Mouse (Mus musculus) liver, adult 2 months (tissue): Measurements from ENCODE around the gene Gnl3. TPM values are rescaled to one million over a fixed set of nuclear protein-coding genes. Genes with fewer than 3 reads are reported as not detected.

ENCODE experiments used
- DNase-seq: peaks from one replicate; pipeline ENCODE4 v3.0.0-alpha.2; 2011; ENCODE audit warnings: low read depth, low spot score; ENCODE audit errors: extremely low read depth
- H3K27ac ChIP-seq: fragments of 200-500 bp; replicated peaks from 2 replicates; pipeline ENCODE4 v1.5.1; 2012; ENCODE audit warnings: low read depth, mild to moderate bottlenecking, control low read depth, inconsistent platforms, low read length; ENCODE audit not compliant: insufficient read depth
- H3K27me3 ChIP-seq: fragments of 200-500 bp; 2 replicates; pipeline ENCODE4 v1.6.1; 2012; ENCODE audit warnings: mild to moderate bottlenecking, moderate library complexity, low read length, inconsistent platforms; ENCODE audit not compliant: control insufficient read depth, insufficient read depth
- H3K36me3 ChIP-seq: fragments of 200-500 bp; 2 replicates; pipeline ENCODE4 v1.6.1; 2012; ENCODE audit warnings: low read length, inconsistent platforms; ENCODE audit not compliant: control insufficient read depth, insufficient read depth
- H3K4me1 ChIP-seq: fragments of 200-500 bp; 2 replicates; pipeline ENCODE4 v1.6.1; 2011; ENCODE audit warnings: low read length; ENCODE audit not compliant: control insufficient read depth, insufficient read depth
- H3K4me3 ChIP-seq: fragments of 200-500 bp; 2 replicates; pipeline ENCODE4 v1.5.1; 2011; ENCODE audit warnings: low read depth, mild to moderate bottlenecking, control low read depth, low read length, moderate library complexity; ENCODE audit not compliant: insufficient read depth
- H3K79me2 ChIP-seq: fragments of 200-500 bp; 2 replicates; pipeline ENCODE4 v1.6.1; 2012; ENCODE audit warnings: inconsistent platforms, mild to moderate bottlenecking, low read length, moderate library complexity; ENCODE audit not compliant: control insufficient read depth, insufficient read depth
- H3K9ac ChIP-seq: fragments of 200-500 bp; 2 replicates; pipeline ENCODE4 v1.6.1; 2012; ENCODE audit warnings: low read depth, mild to moderate bottlenecking, control low read depth, inconsistent platforms, low read length
- CTCF ChIP-seq: fragments of 200-500 bp; IDR thresholded peaks from 2 replicates; pipeline ENCODE4 v1.5.1; 2011; ENCODE audit warnings: low read depth, low read length, control low read depth
- POLR2A ChIP-seq: fragments of 200-500 bp; IDR thresholded peaks from 2 replicates; pipeline ENCODE4 v1.6.1; 2011; ENCODE audit warnings: low read length, control low read depth; ENCODE audit not compliant: insufficient read depth; ENCODE audit errors: extremely low read depth
- WGBS: fragments of 180-500 bp; shearing (Covaris S2); methylation state at CpG from one replicate; pipeline ENCODE4 v1.1.7; 2018; 5-methylcytosine and 5-hydroxymethylcytosine counted together
- polyA plus RNA-seq: library from polyadenylated mRNA; depleted of rRNA; stranded (reverse); fragments of >200 nt; gene quantifications from 2 replicates; pipeline ENCODE4 v1.2.3, GENCODE M21; 2012
- total RNA-seq: library from RNA; depleted of rRNA; stranded (reverse); fragments of >200 nt; gene quantifications from 2 replicates; pipeline ENCODE4 v1.2.3, GENCODE M21; 2014

Gene Gnl3
- total and polyA plus RNA-seq, 2 experiments, result 16.3 to 18.2 TPM

GRCm38 (mm10) chr14:31019331-31020205, 616 bp upstream of the Gnl3 start:
- TF ChIP-seq POLR2A, result peak; percentile 73
- no peak for TF ChIP-seq CTCF
- peaks cover 17% of the 10 kb centered on the region for H3K4me1 ChIP-seq
- peaks cover 33% of the 10 kb centered on the region for H3K36me3 ChIP-seq
- peak overlapping the region; percentile 94 for H3K27ac ChIP-seq
- H3K79me2 ChIP-seq, result peaks cover 6% of the 10 kb centered on the region; the same call in 1 of the 2 replicates
- 8% methylated on average over 39 of the region's 56 CpGs for WGBS
- peak overlapping the region; percentile 95 for H3K9ac ChIP-seq
- peak overlapping the region; percentile 93 for H3K4me3 ChIP-seq
- no peaks in the 10 kb centered on the region for H3K27me3 ChIP-seq
- peak; percentile 65 for DNase-seq

GRCm38 (mm10) chr14:31017854-31018253, 1.1 kb downstream of the Gnl3 start:
- H3K27me3 ChIP-seq, result no peaks in the 10 kb centered on the region
- WGBS, result 0% methylated on average over 2 of the region's 2 CpGs
- peaks cover 45% of the 10 kb centered on the region for H3K36me3 ChIP-seq
- H3K4me1 ChIP-seq, result peaks cover 9% of the 10 kb centered on the region
- TF ChIP-seq POLR2A (no peak), CTCF (peak; percentile 22; the same call in 1 of the 2 replicates)
- H3K79me2 ChIP-seq, result peaks cover 6% of the 10 kb centered on the region; the same call in 1 of the 2 replicates
- DNase-seq, result peak; percentile 35
- H3K9ac ChIP-seq, result peak overlapping the region; percentile 71
- peak overlapping the region; percentile 69; the same call in 1 of the 2 replicates for H3K4me3 ChIP-seq
- H3K27ac ChIP-seq, result 0 out of 2 replicates have a peak overlapping the region, but pooled peaks have one; percentile 77

GRCm38 (mm10) chr14:31016063-31016462, 2.9 kb downstream of the Gnl3 start:
- no peak overlapping the region for H3K27ac ChIP-seq
- DNase-seq, result no peak
- no peak overlapping the region for H3K9ac ChIP-seq
- WGBS, result 76% methylated on average over 1 of the region's 1 CpGs
- TF ChIP-seq CTCF (no peak), POLR2A (no peak)
- no peak overlapping the region for H3K4me3 ChIP-seq
- peaks cover 6% of the 10 kb centered on the region; the same call in 1 of the 2 replicates for H3K79me2 ChIP-seq
- no peaks in the 10 kb centered on the region for H3K27me3 ChIP-seq
- H3K36me3 ChIP-seq, result peaks cover 60% of the 10 kb centered on the region
- peaks cover 6% of the 10 kb centered on the region for H3K4me1 ChIP-seq

- no peaks in the 10 kb centered on the region for H3K79me2 ChIP-seq
- 95% methylated on average over 2 of the region's 2 CpGs for WGBS
- DNase-seq, result no peak
Observed at GRCm38 (mm10) chr14:31013928-31014327, 5.0 kb downstream of the Gnl3 start.

GRCm38 (mm10) chr14:31011588-31011987, 7.4 kb downstream of the Gnl3 start:
- peaks cover 65% of the 10 kb centered on the region for H3K36me3 ChIP-seq
- H3K4me1 ChIP-seq, result no peaks in the 10 kb centered on the region
- no peaks in the 10 kb centered on the region for H3K27me3 ChIP-seq
- 92% methylated on average over 3 of the region's 3 CpGs for WGBS
- TF ChIP-seq POLR2A (no peak), CTCF (no peak)
- H3K79me2 ChIP-seq, result no peaks in the 10 kb centered on the region
- H3K9ac ChIP-seq, result no peak overlapping the region
- H3K27ac ChIP-seq, result no peak overlapping the region
- H3K4me3 ChIP-seq, result no peak overlapping the region
- DNase-seq, result no peak

More at GRCm38 (mm10) chr14:31013928-31014327, 5.0 kb downstream of the Gnl3 start:
- H3K4me3 ChIP-seq, result no peak overlapping the region
- TF ChIP-seq POLR2A (no peak), CTCF (no peak)
- no peak overlapping the region for H3K27ac ChIP-seq
- peaks cover 2% of the 10 kb centered on the region for H3K4me1 ChIP-seq
- no peak overlapping the region for H3K9ac ChIP-seq
- H3K36me3 ChIP-seq, result peaks cover 73% of the 10 kb centered on the region
- no peaks in the 10 kb centered on the region for H3K27me3 ChIP-seq

GRCm38 (mm10) chr14:31006779-31007178, 12.2 kb downstream of the Gnl3 start:
- H3K79me2 ChIP-seq, result no peaks in the 10 kb centered on the region
- no peak for TF ChIP-seq POLR2A
- TF ChIP-seq CTCF, result no peak
- H3K27ac ChIP-seq, result no peak overlapping the region
- H3K4me3 ChIP-seq, result no peak overlapping the region
- no peaks in the 10 kb centered on the region; the same call in 1 of the 2 replicates for H3K4me1 ChIP-seq
- no peaks in the 10 kb centered on the region for H3K27me3 ChIP-seq
- peaks cover 23% of the 10 kb centered on the region for H3K36me3 ChIP-seq
- DNase-seq, result no peak
- WGBS, result 92% methylated on average over 5 of the region's 5 CpGs
- H3K9ac ChIP-seq, result no peak overlapping the region
